Mouse (Mus musculus) ES-Bruce4 (cell line): ENCODE results near the gene Cnnm2.

Source experiments
- CTCF ChIP-seq: IDR thresholded peaks from one replicate; pipeline ENCODE4 v1.8.1; 2011; ENCODE audit warnings: low read depth, low read length
- EP300 ChIP-seq: IDR thresholded peaks from 2 replicates; pipeline ENCODE4 v1.6.1; 2011; ENCODE audit warnings: low read depth, low read length; ENCODE audit not compliant: insufficient read depth
- POLR2A ChIP-seq: IDR thresholded peaks from one replicate; pipeline ENCODE4 v1.8.1; 2011; ENCODE audit warnings: low read length; ENCODE audit not compliant: insufficient read depth

DNA sequence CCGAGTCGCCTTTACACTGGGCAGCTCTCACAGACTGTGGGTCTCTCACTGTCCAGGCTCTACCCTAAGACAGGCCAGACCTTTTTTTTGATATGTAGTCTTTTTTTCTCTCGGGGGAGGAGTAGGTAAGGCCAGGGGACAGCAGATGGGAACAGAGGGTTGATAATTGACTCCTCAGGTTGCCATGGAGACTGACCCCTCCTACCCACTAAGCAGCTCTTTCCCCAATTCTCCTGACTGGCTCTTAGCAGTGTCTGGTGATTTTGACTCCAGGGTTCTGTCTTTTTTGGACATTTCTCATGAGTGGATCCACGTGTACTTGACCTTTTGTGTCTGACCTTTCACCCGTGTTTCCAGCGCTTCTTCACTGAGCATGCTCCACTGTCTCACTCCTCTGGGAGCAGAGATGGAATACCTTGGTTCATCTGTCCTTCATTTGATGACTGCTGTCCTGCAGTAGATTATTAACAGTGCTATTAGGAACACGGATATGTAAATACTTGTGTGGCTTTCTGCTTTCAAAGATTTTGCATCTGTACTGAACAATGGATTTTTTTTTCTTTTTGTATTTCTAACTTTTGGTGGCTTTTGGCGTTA is 34.2 kb upstream of the Cnnm2 start:
- TF ChIP-seq POLR2A (no peak), CTCF (no peak), EP300 (no peak)
